Mouse (Mus musculus) megakaryocyte progenitor cell, adult 5-6 weeks (primary cell): ENCODE measurements around the gene Prss44. TPM values are rescaled to one million over a fixed set of nuclear protein-coding genes. Genes with fewer than 3 reads are reported as not detected.
A peak's percentile ranks its signal among the peaks of the same experiment; 100 is the strongest.
"Not testable (repeated sequence)": the region's sequence is repeated elsewhere in the genome, so short reads cannot be mapped to it uniquely, and the experiment has no call there.

Experiments used
- ATAC-seq: replicated peaks from 2 replicates; pipeline ENCODE4 v1.8.0; 2016; ENCODE audit warnings: mild to moderate bottlenecking, moderate TSS enrichment, inconsistent platforms; ENCODE audit not compliant: poor library complexity
- total RNA-seq, 2 experiments: library from RNA; stranded (forward) in 1 of 2; stranded (reverse) in 1 of 2; fragments of 157-497, 149-512 nt in 1 of 2; fragments of 200-1000 nt in 1 of 2; gene quantifications; 2 replicates each; pipeline versions ENCODE4 v1.2.3 to v1.2.4; 2015 to 2017

The Prss44 gene
- total RNA-seq (2015) (not detected in 2 replicates), total RNA-seq (2017) (not detected in 2 replicates)

GRCm38 (mm10) chr9:110813789-110814188 is at the start of gene Prss44:
TSS of gene Prss44 (plus strand) at chr9:110813994.
- ATAC-seq: 0 out of 2 replicates have a peak, but pooled peaks have one; percentile 26

- ATAC-seq: no peak
Observed at GRCm38 (mm10) chr9:110772336-110772735, 41.5 kb upstream of the Prss44 start.

GRCm38 (mm10) chr9:110774403-110775268 is 39.2 kb upstream of the Prss44 start:
- ATAC-seq: no peak

GRCm38 (mm10) chr9:110775269-110776022 is 38.3 kb upstream of the Prss44 start:
- no peak for ATAC-seq

- no peak for ATAC-seq
Observed at GRCm38 (mm10) chr9:110778100-110778499, 35.7 kb upstream of the Prss44 start.

GRCm38 (mm10) chr9:110778559-110778958 is 35.2 kb upstream of the Prss44 start:
- no peak for ATAC-seq

- ATAC-seq: no peak
Observed at GRCm38 (mm10) chr9:110779242-110779913, 34.4 kb upstream of the Prss44 start.

GRCm38 (mm10) chr9:110781256-110781721 is 32.5 kb upstream of the Prss44 start:
- peak; percentile 94 for ATAC-seq

- ATAC-seq: peak; percentile 18; the same call in 1 of the 2 replicates
Observed at GRCm38 (mm10) chr9:110781731-110782130, 32.1 kb upstream of the Prss44 start.

- no peak for ATAC-seq
Observed at GRCm38 (mm10) chr9:110783611-110784010, 30.2 kb upstream of the Prss44 start.

- ATAC-seq: no peak
Observed at GRCm38 (mm10) chr9:110788169-110788568, 25.6 kb upstream of the Prss44 start.

GRCm38 (mm10) chr9:110790462-110790861 is 23.3 kb upstream of the Prss44 start:
- no peak for ATAC-seq

- peak; percentile 52 for ATAC-seq
Observed at GRCm38 (mm10) chr9:110797013-110797412, 16.8 kb upstream of the Prss44 start.

GRCm38 (mm10) chr9:110797866-110798265 is 15.9 kb upstream of the Prss44 start, which contains the start of gene Prss42:
TSS of gene Prss42 (plus strand) at chr9:110798166.
- no peak for ATAC-seq

GRCm38 (mm10) chr9:110800834-110801479 is 12.8 kb upstream of the Prss44 start:
- no peak for ATAC-seq

GRCm38 (mm10) chr9:110803294-110803693 is 10.5 kb upstream of the Prss44 start:
- peak; percentile 52; the same call in 1 of the 2 replicates for ATAC-seq

- no peak for ATAC-seq
Observed at GRCm38 (mm10) chr9:110810051-110810450, 3.7 kb upstream of the Prss44 start.

- not testable (repeated sequence) for ATAC-seq
Observed at GRCm38 (mm10) chr9:110820546-110820945, 6.8 kb downstream of the Prss44 start.

- no peak for ATAC-seq
Observed at GRCm38 (mm10) chr9:110821436-110821835, 7.6 kb downstream of the Prss44 start.

- ATAC-seq: no peak
Observed at GRCm38 (mm10) chr9:110825426-110825825, 11.6 kb downstream of the Prss44 start.
